Mouse (Mus musculus) kidney, adult 8-10 months (tissue): ENCODE measurements at regions not wholly inside any gene's neighbourhood (a gene's known extent, or its start where the extent isn't known, plus 50 kb on each side); places are given as distances from the start of the nearest gene placed in this dataset.
A peak's percentile ranks its signal among the peaks of the same experiment; 100 is the strongest.

Experiments
- DNase-seq, 2 experiments: peaks; one replicate each; pipeline ENCODE4 v3.0.0; 2022

DNA sequence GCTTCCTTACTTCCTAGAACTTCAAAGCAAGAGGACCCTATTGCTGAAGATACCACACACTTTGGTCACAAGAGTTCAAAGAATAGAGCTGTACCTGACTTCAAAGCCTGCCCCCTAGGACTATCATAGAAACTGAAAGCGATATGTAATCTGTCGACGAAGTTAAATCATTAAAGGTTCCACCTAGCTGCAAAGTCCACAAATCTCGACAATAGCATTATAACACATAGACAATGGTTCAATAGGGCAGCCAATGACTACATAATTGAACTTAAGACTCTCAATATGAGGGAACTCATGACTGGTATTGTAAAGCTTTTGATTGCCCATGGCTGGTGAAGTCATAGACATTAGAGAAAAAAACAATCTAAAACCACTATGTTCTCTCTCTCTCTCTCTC, 200.8 kb downstream of the Fscb start:
- no peak for DNase-seq

- no peak for DNase-seq
These were observed 208.4 kb downstream of the Fscb start for GRCm38 (mm10) chr12:64266130-64266529.

DNA sequence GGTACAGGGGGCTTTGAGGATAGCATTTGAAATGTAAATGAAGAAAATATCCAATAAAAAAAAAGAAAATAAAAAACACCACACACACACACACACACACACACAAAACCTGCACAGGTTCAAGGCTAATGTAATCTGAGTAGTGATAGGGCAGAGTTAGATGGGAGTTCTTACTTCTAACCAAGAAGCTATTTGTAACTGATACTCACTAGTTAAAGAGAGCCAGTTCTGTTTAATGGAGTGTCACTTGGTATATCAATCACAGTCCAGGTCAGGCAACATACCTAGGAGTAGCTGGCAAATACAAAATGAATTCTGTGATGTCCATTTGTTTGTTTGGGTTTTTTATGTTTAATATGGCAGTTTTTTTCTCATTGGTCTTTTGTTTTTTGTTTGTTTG, 219.5 kb downstream of the Fscb start:
- DNase-seq: no peak

GRCm38 (mm10) chr12:64249974-64250373, 224.5 kb downstream of the Fscb start:
- peak in 1 of 2 experiments; percentile 1 for DNase-seq

GRCm38 (mm10) chr12:64229510-64230078, 244.9 kb downstream of the Fscb start:
- no peak for DNase-seq

GRCm38 (mm10) chr12:64216409-64216808, 258.1 kb downstream of the Fscb start:
- no peak for DNase-seq

DNA sequence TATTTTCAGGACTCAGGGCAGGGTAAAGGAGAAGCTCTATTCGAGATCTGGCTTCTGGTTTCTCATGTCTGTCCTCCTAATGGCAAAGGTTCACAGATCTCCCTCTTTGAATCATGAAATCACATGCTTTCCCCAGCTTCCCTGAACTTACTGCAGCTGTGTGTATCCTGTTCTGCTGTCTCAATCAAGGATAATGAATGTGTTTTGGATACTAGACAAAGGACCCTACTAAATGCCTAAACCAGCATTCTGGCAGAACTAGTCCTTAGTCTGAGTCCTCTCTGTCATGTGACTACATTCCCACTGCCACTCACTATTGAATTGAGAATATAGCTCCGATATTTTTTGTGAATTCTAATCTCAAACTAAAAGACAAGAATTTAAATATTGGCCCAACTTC, 276.1 kb downstream of the Fscb start:
- no peak for DNase-seq
